Mouse (Mus musculus) E14TG2a.4 (cell line): ENCODE data around the gene Arhgef28.

Experiments
- CTCF ChIP-seq: conservative IDR thresholded peaks from 2 replicates; pipeline ENCODE4 v1.5.1; 2014; ENCODE audit warnings: low read length
- POU5F1 ChIP-seq: IDR thresholded peaks from 2 replicates; pipeline ENCODE4 v1.6.1; 2014; ENCODE audit warnings: low read length, borderline replicate concordance

GRCm38 (mm10) chr13:98025706-98026504 lies 180.3 kb downstream of the Arhgef28 start:
- TF ChIP-seq CTCF (no peak), POU5F1 (no peak)
